Mouse (Mus musculus): Measurements from ENCODE around the gene Dusp16.

The Dusp16 gene

GRCm38 (mm10) chr6:134791251-134792118 lies 940 bp downstream of the Dusp16 start:
- DNase-seq = peak; percentile 73 to 83

- DNase-seq = no peak
Observed at GRCm38 (mm10) chr6:134789100-134789499, 3.3 kb downstream of the Dusp16 start.

GRCm38 (mm10) chr6:134786426-134786825 lies 6.0 kb downstream of the Dusp16 start:
- no peak for DNase-seq

- no peak for DNase-seq
Observed at GRCm38 (mm10) chr6:134782900-134783299, 9.5 kb downstream of the Dusp16 start.

GRCm38 (mm10) chr6:134781494-134781913 lies 10.9 kb downstream of the Dusp16 start:
- no peak for DNase-seq

GRCm38 (mm10) chr6:134780024-134780423 lies 12.4 kb downstream of the Dusp16 start:
- DNase-seq = no peak

- DNase-seq = peak; percentile 67 to 77
Observed at GRCm38 (mm10) chr6:134773961-134774360, 18.5 kb downstream of the Dusp16 start.

- no peak for DNase-seq
Observed at GRCm38 (mm10) chr6:134773292-134773893, 19.0 kb downstream of the Dusp16 start.

- no peak for DNase-seq
Observed at GRCm38 (mm10) chr6:134770339-134770738, 22.1 kb downstream of the Dusp16 start.

GRCm38 (mm10) chr6:134764441-134765061 lies 27.9 kb downstream of the Dusp16 start:
- no peak for DNase-seq

GRCm38 (mm10) chr6:134763436-134763835 lies 29.0 kb downstream of the Dusp16 start:
- no peak for DNase-seq

GRCm38 (mm10) chr6:134761808-134762207 lies 30.6 kb downstream of the Dusp16 start:
- no peak for DNase-seq

- no peak for DNase-seq
Observed at GRCm38 (mm10) chr6:134760926-134761544, 31.4 kb downstream of the Dusp16 start.

GRCm38 (mm10) chr6:134756058-134756457 lies 36.4 kb downstream of the Dusp16 start:
- no peak for DNase-seq

- DNase-seq = no peak
Observed at GRCm38 (mm10) chr6:134753858-134754257, 38.6 kb downstream of the Dusp16 start.

- DNase-seq = no peak
Observed at GRCm38 (mm10) chr6:134753412-134753811, 39.0 kb downstream of the Dusp16 start.

- DNase-seq = no peak
Observed at GRCm38 (mm10) chr6:134751883-134752647, 40.4 kb downstream of the Dusp16 start.

GRCm38 (mm10) chr6:134751087-134751486 lies 41.3 kb downstream of the Dusp16 start:
- no peak for DNase-seq

GRCm38 (mm10) chr6:134748126-134748525 lies 44.3 kb downstream of the Dusp16 start:
- DNase-seq = peak in 1 of 2 experiments; percentile 39

- peak in 1 of 2 experiments; percentile 21 for DNase-seq
Observed at GRCm38 (mm10) chr6:134745876-134746275, 46.5 kb downstream of the Dusp16 start.

GRCm38 (mm10) chr6:134743568-134743967 lies 48.9 kb downstream of the Dusp16 start:
- DNase-seq = no peak

GRCm38 (mm10) chr6:134736853-134737252 lies 55.6 kb downstream of the Dusp16 start:
- no peak for DNase-seq
